Mouse (Mus musculus): ENCODE measurements around the gene Guf1.

- TF ChIP-seq POLR2A (IDR thresholded peaks at IDR 0.05; ENCODE audit: low read depth, low read length) (no peak), CTCF (conservative IDR thresholded peaks at IDR 0.05; ENCODE audit: insufficient read depth, insufficient read length, low read depth, low read length) (no peak)
Observed at GRCm38 (mm10) chr5:69511631-69512030, 45.1 kb upstream of the Guf1 start.

Data from kidney, adult 2 months (tissue).